Mouse (Mus musculus) heart, embryonic 13.5 days (tissue): ENCODE data around the gene Dmbt1. TPM values are rescaled to one million over a fixed set of nuclear protein-coding genes. Genes with fewer than 3 reads are reported as not detected.
"Not testable (repeated sequence)": the region's sequence is repeated elsewhere in the genome, so short reads cannot be mapped to it uniquely, and the experiment has no call there.

Experiments used
- ATAC-seq: fragments of 200-750 bp; cut with Nextera tagmentation; 2 replicates; pipeline ENCODE4 v1.8.0; 2017; ENCODE audit warnings: moderate TSS enrichment; ENCODE audit not compliant: insufficient number of reproducible peaks, low FRiP score, low TSS enrichment; ENCODE audit errors: extremely low read depth
- H3K27ac ChIP-seq: fragments of 300-500 bp; sonication (generic); replicated peaks from 2 replicates; pipeline ENCODE4 v1.5.1; 2015; ENCODE audit warnings: moderate library complexity, mild to moderate bottlenecking, inconsistent platforms
- H3K27me3 ChIP-seq: fragments of 300-500 bp; sonication (generic); replicated peaks from 2 replicates; pipeline ENCODE4 v1.6.1; 2015; ENCODE audit warnings: mild to moderate bottlenecking, inconsistent platforms
- H3K36me3 ChIP-seq: fragments of 300-500 bp; sonication (generic); 2 replicates; pipeline ENCODE4 v1.6.1; 2015; ENCODE audit warnings: mild to moderate bottlenecking, inconsistent platforms
- H3K4me1 ChIP-seq: fragments of 300-500 bp; sonication (generic); 2 replicates; pipeline ENCODE4 v1.6.1; 2015; ENCODE audit warnings: inconsistent platforms
- H3K4me2 ChIP-seq: fragments of 300-500 bp; sonication (generic); 2 replicates; pipeline ENCODE4 v1.6.1; 2015; ENCODE audit warnings: inconsistent platforms, mild to moderate bottlenecking, moderate library complexity
- H3K4me3 ChIP-seq: fragments of 300-500 bp; sonication (generic); 2 replicates; pipeline ENCODE4 v1.5.1; 2015; ENCODE audit warnings: moderate library complexity, mild to moderate bottlenecking, inconsistent platforms
- H3K9ac ChIP-seq: fragments of 300-500 bp; sonication (generic); 2 replicates; pipeline ENCODE4 v1.6.1; 2015; ENCODE audit warnings: inconsistent platforms, mild to moderate bottlenecking, moderate library complexity
- H3K9me3 ChIP-seq: fragments of 300-500 bp; sonication (generic); 2 replicates; pipeline ENCODE4 v1.6.1; 2016; ENCODE audit warnings: inconsistent platforms
- WGBS: fragments of 180-500 bp; shearing (Covaris S2); methylation state at CpG from one replicate; pipeline ENCODE4 v1.1.7; 2015; ENCODE audit warnings: mixed read lengths; 5-methylcytosine and 5-hydroxymethylcytosine counted together
- polyA plus RNA-seq: library from polyadenylated mRNA; unstranded; fragments of >200 nt; fragmentation: Nextera tagmentation; extraction: Ambion mirVana; gene quantifications from 2 replicates; pipeline ENCODE4 v1.2.1, GENCODE M21; 2015

The Dmbt1 gene
- polyA plus RNA-seq, 1 experiment from 2014 or later, result not detected

DNA sequence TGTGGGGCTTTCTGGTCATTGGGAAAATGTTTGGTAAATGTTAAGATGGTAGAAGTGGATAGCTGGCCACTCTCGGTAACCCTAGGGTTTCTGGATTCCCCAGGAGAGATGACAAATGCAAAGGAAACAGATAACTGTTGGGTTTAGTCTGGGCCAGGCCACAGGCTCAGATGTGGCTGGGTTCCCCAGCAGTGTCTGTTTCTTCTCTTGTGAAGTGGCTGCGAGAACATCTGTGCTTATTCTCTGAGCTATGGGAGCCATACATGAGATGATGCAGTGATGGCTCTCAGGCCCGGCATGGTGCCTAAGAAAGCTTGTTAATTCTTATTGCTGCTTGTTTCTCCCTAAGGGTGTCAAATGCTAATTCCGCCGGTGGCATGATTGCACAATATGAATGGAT lies 27.8 kb upstream of the Dmbt1 start:
- ATAC-seq, result no peak
- peaks cover 12% of the 10 kb centered on the region; the same call in 1 of the 2 replicates for H3K9me3 ChIP-seq
- H3K27ac ChIP-seq, result no peak overlapping the region
- no peaks in the 10 kb centered on the region for H3K27me3 ChIP-seq
- H3K4me3 ChIP-seq, result no peak overlapping the region
- no peak overlapping the region for H3K9ac ChIP-seq
- H3K36me3 ChIP-seq, result no peaks in the 10 kb centered on the region
- H3K4me2 ChIP-seq, result no peak overlapping the region
- no peaks in the 10 kb centered on the region for H3K4me1 ChIP-seq
- whole genome bisulfite sequencing, result 77% methylated on average over 5 of the region's 5 CpGs

DNA sequence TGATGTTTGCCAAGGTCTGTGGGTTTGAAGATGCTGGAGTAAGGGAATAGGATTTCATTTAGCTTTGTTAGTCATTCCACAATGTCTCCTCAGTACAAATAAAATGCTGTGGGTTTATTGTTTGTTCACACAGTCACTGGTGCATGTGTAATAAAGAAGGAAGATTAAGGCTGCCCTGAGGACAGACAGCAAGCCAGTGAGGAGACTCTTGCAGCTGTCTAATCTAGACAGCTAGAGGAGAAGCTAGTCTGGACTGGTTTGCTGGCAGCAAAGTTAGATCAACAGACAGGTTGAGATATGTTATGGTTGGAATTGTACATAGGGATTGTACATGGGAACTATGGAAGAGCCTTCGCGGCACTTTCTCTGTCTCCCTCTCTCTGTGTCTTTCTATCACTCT lies 24.6 kb upstream of the Dmbt1 start:
- no peak for ATAC-seq
- 100% methylated on average over 2 of the region's 2 CpGs for WGBS
- Histone ChIP-seq H3K9ac (no peak overlapping the region), H3K9me3 (peaks cover 12% of the 10 kb centered on the region; the same call in 1 of the 2 replicates), H3K4me3 (no peak overlapping the region), H3K4me2 (no peak overlapping the region), H3K36me3 (no peaks in the 10 kb centered on the region), H3K27me3 (no peaks in the 10 kb centered on the region), H3K27ac (no peak overlapping the region), H3K4me1 (no peaks in the 10 kb centered on the region)

DNA sequence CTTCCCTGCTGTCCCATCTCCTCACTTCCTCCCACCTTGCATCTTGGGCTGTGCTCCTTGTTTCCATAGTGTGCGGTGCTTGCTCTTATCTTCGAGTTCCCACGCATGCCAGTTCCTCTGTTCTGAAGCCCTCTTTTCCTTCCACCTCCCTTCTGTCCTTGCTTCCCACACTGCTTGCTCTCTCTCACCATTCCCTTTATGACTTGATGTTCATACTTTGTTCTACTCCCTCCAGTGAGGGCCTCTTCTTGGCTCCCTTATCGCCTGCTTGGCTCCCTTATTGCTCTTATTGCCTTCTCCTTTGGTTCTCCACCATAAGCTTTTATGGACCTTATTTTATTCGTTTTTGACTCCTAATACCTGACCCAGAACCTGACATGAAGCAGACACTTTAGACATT lies 22.7 kb upstream of the Dmbt1 start:
- Histone ChIP-seq H3K9me3 (peaks cover 15% of the 10 kb centered on the region), H3K4me3 (no peak overlapping the region), H3K4me2 (no peak overlapping the region), H3K36me3 (no peaks in the 10 kb centered on the region), H3K9ac (no peak overlapping the region), H3K4me1 (no peaks in the 10 kb centered on the region), H3K27ac (no peak overlapping the region), H3K27me3 (no peaks in the 10 kb centered on the region)
- 70% methylated on average over 5 of the region's 5 CpGs for WGBS
- ATAC-seq, result no peak

DNA sequence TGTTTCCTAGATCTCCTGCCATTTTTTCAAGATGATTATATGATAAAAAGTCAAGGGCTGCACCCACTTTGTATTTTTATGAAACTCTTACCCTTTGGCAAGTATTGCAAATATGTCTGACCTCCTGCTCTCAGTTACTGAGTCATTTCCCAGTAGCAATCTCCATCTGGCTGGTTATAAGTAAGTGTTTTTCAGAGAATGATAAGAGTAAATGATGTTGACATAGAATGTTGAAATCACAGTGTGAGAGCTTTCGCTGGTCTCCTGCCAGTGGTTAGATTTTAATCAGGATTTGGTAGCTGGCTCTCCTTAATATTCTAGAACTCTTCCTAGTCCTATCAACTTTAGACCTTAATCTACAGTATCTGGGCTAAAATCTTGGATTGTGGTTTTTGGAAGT lies 20.0 kb upstream of the Dmbt1 start:
- Histone ChIP-seq H3K36me3 (no peaks in the 10 kb centered on the region), H3K4me2 (no peak overlapping the region), H3K27ac (no peak overlapping the region), H3K27me3 (no peaks in the 10 kb centered on the region), H3K4me3 (no peak overlapping the region), H3K4me1 (no peaks in the 10 kb centered on the region), H3K9ac (no peak overlapping the region), H3K9me3 (peaks cover 4% of the 10 kb centered on the region)
- ATAC-seq, result no peak
- WGBS, result 61% methylated on average over 1 of the region's 1 CpGs

DNA sequence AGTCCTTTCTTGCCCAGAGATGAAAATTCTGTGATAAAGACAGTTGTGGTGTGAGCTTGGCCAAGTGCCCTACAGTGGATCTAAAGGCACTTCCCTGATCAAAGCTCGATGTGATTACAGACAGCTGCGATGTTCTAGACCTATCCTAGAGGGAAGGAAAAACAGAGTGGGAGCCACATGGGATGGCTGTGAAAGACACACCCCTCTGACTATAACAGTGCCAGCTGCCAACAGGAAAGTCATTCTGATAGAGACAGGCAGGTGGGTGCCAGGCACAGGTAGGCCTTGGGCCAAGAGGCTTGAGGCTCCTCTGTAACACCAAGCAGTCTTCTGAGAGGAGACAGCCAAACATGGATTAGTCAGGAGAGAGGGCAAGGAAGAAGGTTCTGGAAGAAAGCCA lies 12.7 kb upstream of the Dmbt1 start:
- no peaks in the 10 kb centered on the region for H3K9me3 ChIP-seq
- H3K4me2 ChIP-seq, result no peak overlapping the region
- H3K36me3 ChIP-seq, result no peaks in the 10 kb centered on the region
- no peak overlapping the region for H3K9ac ChIP-seq
- no peaks in the 10 kb centered on the region for H3K4me1 ChIP-seq
- WGBS, result 64% methylated on average over 2 of the region's 2 CpGs
- H3K27ac ChIP-seq, result no peak overlapping the region
- H3K27me3 ChIP-seq, result no peaks in the 10 kb centered on the region
- no peak for ATAC-seq
- H3K4me3 ChIP-seq, result no peak overlapping the region

DNA sequence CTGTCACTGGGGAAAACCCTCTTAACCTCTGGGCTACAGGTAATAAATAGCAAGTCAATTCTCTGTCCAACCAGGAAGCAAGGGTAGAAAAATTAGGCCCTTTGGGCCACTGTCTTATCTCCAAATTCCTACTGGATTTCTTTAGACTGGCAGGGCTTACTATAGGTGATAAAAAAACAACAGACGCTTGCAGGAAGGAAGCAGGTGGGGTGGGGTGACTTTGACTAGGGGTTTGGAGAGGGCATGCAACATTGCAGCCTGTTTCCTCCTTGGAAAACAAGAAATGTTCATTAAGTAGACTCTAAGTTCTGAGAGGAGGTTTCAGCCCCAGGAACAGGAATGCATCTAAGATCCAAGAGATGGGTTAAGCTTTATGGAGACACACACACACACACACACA lies 7.0 kb upstream of the Dmbt1 start:
- no peak for ATAC-seq
- Histone ChIP-seq H3K27ac (no peak overlapping the region), H3K9ac (no peak overlapping the region), H3K9me3 (no peaks in the 10 kb centered on the region), H3K4me1 (peaks cover 5% of the 10 kb centered on the region), H3K4me2 (no peak overlapping the region), H3K36me3 (no peaks in the 10 kb centered on the region), H3K27me3 (no peaks in the 10 kb centered on the region), H3K4me3 (no peak overlapping the region)
- WGBS, result 25% methylated on average over 1 of the region's 1 CpGs

DNA sequence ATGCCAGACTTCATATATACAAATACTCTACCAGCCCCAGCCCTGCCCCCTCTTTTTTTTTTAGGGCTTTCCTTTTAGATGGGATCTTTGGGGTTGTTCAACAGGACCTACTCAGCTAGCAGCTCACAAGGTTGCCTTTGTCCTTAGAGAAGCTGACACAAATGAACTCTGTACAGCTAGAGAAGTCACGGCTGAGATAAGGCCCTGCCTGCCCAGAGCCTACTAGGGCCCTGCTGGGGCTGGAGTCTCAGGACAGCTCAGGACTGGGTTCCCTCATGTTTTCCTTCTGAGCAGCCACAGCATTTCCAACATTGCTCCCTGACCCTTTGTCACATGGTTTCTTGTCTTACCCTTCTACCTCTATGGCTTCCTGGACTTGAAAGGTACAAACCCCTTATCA lies 4.3 kb upstream of the Dmbt1 start:
- Histone ChIP-seq H3K4me2 (no peak overlapping the region), H3K4me1 (peaks cover 5% of the 10 kb centered on the region), H3K36me3 (no peaks in the 10 kb centered on the region), H3K4me3 (no peak overlapping the region), H3K9me3 (no peaks in the 10 kb centered on the region), H3K27me3 (no peaks in the 10 kb centered on the region), H3K27ac (no peak overlapping the region), H3K9ac (no peak overlapping the region)
- ATAC-seq, result no peak
- WGBS, result 46% methylated on average over 1 of the region's 1 CpGs

DNA sequence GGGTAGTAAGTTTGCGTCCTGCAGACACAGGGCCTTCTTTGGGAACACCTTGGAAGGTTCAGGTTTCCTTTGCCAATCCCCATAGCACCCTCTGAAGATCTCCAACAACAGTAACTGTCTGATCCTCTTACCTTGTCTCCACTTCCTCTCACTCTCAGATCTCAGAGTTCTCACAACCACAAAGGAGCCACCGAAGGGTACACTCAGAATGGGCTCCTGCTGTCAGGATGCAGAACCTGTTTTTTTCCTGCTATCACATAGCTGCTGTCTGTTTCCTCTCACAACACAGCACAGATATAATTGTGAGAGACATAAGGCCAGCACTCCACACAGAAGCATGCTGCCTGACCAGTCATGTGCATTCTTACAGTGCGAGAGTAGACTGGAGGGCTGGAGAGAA lies 4.5 kb downstream of the Dmbt1 start:
- Histone ChIP-seq H3K4me2 (no peak overlapping the region), H3K27me3 (no peaks in the 10 kb centered on the region), H3K9ac (no peak overlapping the region), H3K36me3 (no peaks in the 10 kb centered on the region), H3K4me3 (no peak overlapping the region), H3K4me1 (peaks cover 12% of the 10 kb centered on the region), H3K9me3 (no peaks in the 10 kb centered on the region), H3K27ac (no peak overlapping the region)
- WGBS, result 52% methylated on average over 3 of the region's 3 CpGs
- ATAC-seq, result no peak

DNA sequence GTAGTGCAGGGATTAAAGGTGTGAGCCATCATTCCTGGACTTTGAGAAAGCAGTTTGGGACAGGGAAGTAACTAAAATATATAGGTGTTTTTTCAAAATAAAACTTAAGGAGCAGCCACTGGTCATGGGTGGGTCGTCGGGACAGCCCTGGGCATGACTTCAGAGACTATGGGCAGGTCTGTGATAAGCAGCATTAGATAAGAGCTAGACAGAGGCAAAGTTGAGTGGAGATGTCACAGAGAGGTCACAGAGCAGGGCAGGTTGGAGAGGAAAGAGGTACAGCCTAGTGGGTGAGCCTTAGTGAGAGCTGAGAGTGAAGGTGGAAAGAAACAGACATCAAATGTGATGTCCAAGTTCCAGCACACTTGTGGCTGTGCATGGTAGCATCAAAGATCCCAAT lies 5.2 kb downstream of the Dmbt1 start:
- H3K27ac ChIP-seq, result no peak overlapping the region
- no peak overlapping the region for H3K4me3 ChIP-seq
- no peak overlapping the region for H3K9ac ChIP-seq
- no peaks in the 10 kb centered on the region for H3K9me3 ChIP-seq
- no peaks in the 10 kb centered on the region for H3K27me3 ChIP-seq
- no peaks in the 10 kb centered on the region for H3K36me3 ChIP-seq
- WGBS, result 29% methylated on average over 2 of the region's 2 CpGs
- H3K4me1 ChIP-seq, result peaks cover 12% of the 10 kb centered on the region
- no peak for ATAC-seq
- no peak overlapping the region for H3K4me2 ChIP-seq

DNA sequence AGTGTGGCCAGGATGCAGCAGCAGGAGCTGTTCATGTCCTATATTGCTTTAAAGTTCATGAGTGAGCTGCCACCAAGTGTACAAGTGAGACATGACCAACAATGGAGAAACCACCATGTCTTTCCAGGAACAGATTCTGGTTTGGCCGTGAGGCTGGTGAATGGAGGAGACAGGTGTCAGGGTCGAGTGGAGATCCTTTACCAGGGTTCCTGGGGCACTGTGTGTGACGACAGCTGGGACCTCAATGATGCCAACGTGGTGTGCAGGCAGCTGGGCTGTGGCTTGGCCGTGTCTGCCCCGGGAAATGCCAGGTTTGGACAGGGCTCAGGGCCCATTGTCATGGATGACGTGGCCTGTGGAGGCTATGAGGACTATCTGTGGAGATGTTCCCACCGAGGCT lies 8.9 kb downstream of the Dmbt1 start:
- not testable (repeated sequence) for H3K36me3 ChIP-seq, H3K4me3 ChIP-seq, H3K9ac ChIP-seq, H3K4me2 ChIP-seq, ATAC-seq, H3K27me3 ChIP-seq, H3K27ac ChIP-seq, H3K9me3 ChIP-seq
- peaks cover 12% of the 10 kb centered on the region for H3K4me1 ChIP-seq
- 82% methylated on average over 8 of the region's 8 CpGs for WGBS

DNA sequence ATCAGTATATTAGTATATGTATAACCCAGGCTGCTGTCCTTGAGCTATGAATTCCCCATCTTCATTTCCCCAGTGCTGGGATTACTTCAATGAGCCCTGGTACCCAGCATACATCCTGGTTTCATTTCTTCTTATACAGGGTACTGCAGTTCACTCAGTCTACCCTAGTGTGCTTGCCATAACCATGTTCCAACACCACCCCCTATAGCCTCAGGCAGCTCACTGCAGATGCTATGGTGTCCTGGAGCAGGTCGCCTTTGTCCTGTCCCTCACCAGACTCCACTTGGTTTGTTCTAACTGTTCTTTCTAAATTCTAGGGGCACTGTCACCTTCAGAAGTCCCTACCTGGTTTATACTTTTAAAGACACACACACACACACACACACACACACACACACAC lies 10.8 kb downstream of the Dmbt1 start:
- 43% methylated on average over 1 of the region's 1 CpGs for WGBS

DNA sequence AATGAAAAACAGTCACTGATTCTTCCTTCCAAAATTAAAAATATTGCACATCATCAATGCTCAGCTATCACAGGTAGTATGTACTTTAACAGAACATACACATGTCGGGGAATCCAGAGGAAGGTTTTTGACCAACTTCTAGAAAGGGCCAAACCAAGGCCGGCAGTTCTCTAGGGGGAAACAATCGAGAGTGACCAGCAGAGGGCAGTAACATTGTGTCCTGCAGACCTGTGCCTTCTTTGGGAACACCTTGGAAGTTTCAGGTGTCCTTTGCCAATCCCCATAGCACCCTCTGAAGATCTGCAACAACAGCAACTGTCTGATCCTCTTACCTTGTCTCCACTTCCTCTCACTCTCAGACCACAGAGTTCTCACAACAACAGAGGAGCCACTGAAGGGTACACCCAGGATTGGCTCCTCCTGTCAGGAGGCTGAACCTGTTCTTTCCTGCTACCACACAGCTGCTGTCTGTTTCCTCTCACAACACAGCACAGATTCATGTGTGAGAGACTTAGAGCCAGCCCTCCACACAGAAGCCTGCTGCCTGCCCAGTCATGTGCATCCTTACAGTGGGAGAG lies 13.5 kb downstream of the Dmbt1 start:
- H3K9me3 ChIP-seq, H3K4me3 ChIP-seq, H3K9ac ChIP-seq, H3K36me3 ChIP-seq, H3K27ac ChIP-seq, H3K4me1 ChIP-seq, H3K27me3 ChIP-seq, H3K4me2 ChIP-seq, ATAC-seq: not testable (repeated sequence)
- 19% methylated on average over 3 of the region's 3 CpGs for WGBS

More for the DNA sequence above, 10.8 kb downstream of the Dmbt1 start:
- no peak overlapping the region for H3K27ac ChIP-seq
- no peak overlapping the region for H3K9ac ChIP-seq
- no peaks in the 10 kb centered on the region for H3K36me3 ChIP-seq
- H3K27me3 ChIP-seq, result 0 out of 2 replicates have a peak, but pooled peaks cover 3% of the 10 kb centered on the region
- H3K9me3 ChIP-seq, result no peaks in the 10 kb centered on the region
- no peak for ATAC-seq
- no peak overlapping the region for H3K4me2 ChIP-seq
- H3K4me3 ChIP-seq, result no peak overlapping the region
- H3K4me1 ChIP-seq, result peaks cover 3% of the 10 kb centered on the region
